Mouse (Mus musculus) lung, postnatal 0 days (tissue): ENCODE measurements around the gene Higd1b.

Source experiments
- CTCF ChIP-seq: IDR thresholded peaks from 2 replicates; pipeline ENCODE4 v1.5.1; 2016; ENCODE audit warnings: antibody characterized with exemption, mild to moderate bottlenecking
- EP300 ChIP-seq: IDR thresholded peaks from 2 replicates; pipeline ENCODE4 v1.6.1; 2016; ENCODE audit warnings: antibody characterized with exemption, mild to moderate bottlenecking, control low read depth

GRCm38 (mm10) chr11:102855941-102856340 lies 20.3 kb downstream of the Higd1b start:
- TF ChIP-seq CTCF (no peak), EP300 (no peak)
